Mouse (Mus musculus) left cerebral cortex, adult 8-10 months (tissue): Measurements from ENCODE around the gene Fcer2a. TPM values are rescaled to one million over a fixed set of nuclear protein-coding genes. Genes with fewer than 3 reads are reported as not detected.

ENCODE experiments used
- DNase-seq, 2 experiments: peaks; one replicate each; pipeline ENCODE4 v3.0.0; 2022; ENCODE audit warnings: low spot score in 2 of 2
- total RNA-seq, 4 experiments: library from RNA; stranded (reverse); gene quantifications; 2 replicates each; pipeline ENCODE4 v1.2.4; 2022

Fcer2a gene
- total RNA-seq, 4 experiments from 2014 or later: not detected

DNA sequence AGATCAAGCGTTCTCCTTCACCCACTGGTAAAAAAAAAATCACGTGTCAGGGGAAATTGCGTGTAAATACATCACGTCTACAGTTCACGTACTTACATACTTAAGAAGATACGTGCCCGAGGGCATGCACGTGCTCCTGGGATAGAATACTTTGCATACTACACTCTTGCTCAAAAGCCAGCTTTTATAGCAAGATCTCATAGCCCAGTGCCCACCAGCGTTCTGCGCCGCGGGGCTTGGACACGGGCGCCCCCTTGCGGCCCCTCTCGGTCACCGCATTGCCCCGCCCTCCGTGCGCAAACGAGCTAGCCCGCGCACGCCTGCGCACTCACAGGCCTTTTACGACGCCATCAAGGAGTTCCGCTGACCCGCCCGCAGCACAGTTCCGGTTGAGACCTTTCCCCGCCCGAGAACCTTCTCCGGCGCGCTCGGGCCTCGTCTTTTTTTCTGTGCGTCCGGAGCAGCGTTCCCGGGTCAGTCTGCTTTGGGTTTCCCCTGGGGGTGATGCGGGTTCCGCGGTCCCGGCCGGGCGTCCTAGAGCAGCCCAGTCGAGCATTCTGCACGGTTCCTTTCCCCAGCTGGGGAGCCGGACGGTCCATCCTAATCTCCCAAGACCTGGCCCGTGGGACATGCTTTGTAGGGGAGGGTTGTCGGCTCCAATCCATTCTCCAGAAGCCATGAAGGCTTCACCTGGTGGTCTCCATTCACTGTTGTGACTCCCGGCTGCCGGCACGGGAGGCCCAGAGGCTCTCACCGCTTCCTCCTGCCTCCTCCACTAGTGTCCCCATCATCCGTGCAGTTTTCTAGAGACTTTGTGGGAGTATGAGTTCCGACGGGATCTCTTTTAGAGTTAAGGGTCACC lies 17.6 kb downstream of the Fcer2a start, which contains the start of gene Trappc5:
Trappc5 (plus strand) TSS at position 169 of the 862 bp plus-strand sequence.
- peak; percentile 90 to 91 for DNase-seq

DNA sequence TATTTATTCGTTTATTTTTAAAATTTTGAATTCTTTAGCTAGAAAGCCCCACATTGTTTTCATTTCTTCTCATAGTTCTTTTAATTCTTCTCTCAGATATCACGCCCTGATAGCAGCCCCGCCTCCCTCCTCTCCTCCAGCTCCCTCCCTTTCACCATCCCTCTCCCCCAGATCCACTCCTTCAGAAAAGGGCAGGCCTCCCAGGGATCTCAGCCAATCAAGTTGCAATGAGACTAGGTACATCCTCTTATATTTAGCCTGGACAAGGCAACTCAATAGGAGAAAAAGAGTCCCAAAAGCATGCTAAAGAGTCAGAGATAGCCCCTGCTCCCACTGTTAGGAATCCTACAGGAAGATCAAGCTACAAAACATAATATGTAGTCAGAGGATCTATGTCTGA lies 19.3 kb downstream of the Fcer2a start:
- DNase-seq: no peak

DNA sequence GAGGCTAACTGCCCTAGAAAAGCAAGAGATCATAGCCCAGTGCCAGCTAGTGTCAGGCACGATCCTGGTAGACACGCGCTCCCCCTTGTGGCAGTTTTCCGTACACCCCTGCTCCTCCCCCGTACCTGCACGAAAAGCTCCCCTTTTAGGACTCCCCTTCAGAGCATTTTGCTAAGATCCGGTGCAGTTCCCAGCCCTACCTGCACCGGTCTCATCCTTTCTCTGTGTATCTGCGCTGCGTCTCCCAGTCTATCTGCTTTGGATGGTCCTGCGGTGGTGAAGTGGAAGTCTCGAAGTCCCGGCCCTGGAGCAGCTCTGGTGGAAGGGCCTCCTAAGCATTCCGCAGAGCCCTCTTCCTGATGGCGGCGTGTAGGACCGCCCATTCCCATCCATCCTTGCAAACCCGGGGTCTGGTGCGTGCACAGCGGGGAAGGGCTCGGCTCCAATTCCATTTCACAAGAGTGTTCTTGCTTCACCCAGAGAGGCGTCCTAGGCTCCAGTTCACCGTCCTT lies 21.9 kb downstream of the Fcer2a start, which contains the start of gene Fcor:
Fcor (minus strand) TSS at position 383 of the 512 bp plus-strand sequence.
- peak; percentile 74 to 88 for DNase-seq

DNA sequence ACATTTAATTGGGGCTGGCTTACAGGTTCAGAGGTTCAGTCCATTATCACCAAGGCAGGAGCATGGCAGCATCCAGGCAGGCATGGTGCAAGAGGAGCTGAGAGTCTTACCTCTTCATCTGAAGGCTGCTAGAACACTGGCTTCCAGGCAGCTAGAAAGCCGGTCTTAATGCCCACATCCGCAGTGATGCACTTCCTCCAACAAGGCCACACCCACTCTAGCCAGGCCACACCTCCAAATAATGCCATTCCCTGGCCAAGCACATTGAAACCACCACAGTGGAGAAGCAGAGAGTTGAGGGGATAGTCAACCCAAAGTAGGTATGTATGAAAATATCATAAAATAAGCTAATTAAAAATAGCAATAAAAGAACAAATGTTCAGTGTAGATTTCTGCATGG lies 23.6 kb downstream of the Fcer2a start:
- no peak for DNase-seq

DNA sequence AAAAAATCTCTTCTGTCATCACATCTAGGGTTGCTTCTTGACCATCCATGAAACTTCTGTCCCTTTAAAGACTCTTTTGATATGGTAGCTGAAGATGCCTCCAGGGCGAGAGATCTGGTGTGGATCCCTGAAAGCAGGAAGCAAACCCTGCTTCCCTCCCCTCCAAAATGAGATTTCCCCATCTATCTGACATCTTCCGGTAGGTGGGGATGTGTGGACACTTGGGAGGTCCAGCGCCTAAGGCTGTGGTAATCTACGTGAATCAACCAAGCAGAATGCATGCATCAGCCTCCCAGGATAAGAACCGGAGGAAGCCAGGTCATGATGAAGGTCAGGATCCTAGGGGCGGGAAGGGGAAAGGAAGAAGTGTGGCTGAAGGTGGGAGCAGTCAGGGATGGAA lies 28.5 kb downstream of the Fcer2a start, which contains the start of gene Mcemp1:
Mcemp1 (plus strand) TSS at position 248 of the 400 bp plus-strand sequence.
- DNase-seq: no peak

DNA sequence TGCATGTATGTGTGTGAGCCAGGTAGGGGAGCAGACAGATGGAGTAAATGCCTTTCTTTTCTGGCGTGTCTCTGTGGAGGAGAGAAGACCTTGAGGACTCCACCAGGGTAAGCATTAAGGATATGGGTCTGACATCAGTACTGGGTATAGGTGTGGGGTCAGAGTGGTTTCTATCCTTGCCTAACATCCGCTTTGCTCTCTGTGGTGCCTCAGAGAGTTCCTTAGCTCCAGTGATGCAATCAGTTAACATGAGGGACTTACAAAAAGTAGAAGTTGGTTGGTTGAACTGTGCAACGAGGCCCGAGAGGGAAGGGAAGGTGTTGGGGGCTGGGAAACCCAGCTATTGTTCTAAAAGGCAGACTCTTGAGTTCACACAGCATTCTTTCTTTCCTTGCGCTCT lies 29.6 kb downstream of the Fcer2a start:
- DNase-seq: no peak

DNA sequence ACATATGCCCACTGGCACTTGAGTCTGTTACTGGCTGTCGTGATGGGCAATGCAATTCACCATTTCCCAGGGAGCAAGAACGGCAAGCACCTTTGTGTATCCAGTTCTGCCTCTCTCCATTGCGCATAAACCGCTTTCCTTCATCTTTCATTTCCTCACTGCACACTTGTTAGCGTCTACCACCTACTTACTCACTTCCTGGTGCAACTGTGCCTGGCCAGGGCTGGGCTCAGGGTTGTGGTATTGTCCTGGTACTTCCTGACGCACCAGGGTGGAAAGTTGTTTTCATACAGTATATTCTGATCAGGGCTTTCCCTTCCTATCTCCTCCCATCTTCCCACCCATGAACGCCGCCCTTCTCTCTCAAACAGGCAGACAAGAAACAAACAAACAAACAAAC lies 33.1 kb downstream of the Fcer2a start:
- no peak for DNase-seq

DNA sequence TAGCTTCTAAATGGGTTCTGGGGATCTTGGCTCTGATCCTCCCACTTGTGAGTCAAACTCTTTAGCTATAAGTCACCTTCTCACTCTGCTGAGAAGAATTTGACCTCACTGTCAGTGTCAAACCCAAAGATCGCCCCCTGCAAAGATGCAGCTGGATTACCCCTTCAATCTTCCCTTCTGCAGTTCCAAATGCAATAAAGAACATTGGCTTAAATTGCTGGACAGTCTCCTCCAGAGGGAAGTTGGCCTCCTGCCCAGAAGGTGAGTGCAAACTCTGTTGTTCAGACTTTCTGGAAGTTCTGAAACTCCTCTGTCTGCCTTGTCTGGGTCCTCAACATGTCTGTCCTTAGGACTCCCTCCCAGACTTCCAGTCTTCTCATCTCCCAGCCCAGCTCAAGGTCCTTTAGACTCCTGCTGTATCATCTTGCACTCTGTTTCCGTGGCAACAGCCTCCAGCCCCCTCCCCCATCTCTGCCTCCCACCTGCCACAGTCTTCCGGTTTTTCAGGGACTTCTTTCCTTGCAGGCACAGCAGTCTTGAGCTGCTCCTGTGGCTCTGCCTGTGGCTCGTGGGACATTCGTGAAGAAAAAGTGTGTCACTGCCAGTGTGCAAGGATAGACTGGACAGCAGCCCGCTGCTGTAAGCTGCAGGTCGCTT lies 37.1 kb downstream of the Fcer2a start:
- DNase-seq: no peak

DNA sequence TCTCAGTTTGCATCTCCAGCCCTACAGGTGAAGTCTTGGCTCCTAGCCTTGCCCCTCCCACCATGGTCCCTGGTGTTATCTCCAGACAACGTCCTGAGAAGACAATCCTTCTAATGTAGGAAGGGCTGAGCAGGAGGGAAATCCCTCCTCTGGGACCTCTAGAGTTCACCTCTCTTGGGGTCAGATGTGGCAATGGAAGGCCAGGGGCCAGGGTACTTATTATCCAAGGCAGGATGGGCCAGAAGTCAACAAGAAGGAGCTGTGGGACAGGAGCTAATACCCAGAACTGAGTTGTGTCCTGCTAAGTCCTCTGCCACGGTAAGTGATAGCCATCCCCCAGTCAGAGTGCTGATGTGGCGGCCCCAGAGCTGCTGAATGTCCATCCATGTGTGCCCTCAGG lies 38.4 kb downstream of the Fcer2a start, which contains the start of gene Retn:
Retn (plus strand) TSS at position 245 of the 400 bp plus-strand sequence.
- DNase-seq: no peak

DNA sequence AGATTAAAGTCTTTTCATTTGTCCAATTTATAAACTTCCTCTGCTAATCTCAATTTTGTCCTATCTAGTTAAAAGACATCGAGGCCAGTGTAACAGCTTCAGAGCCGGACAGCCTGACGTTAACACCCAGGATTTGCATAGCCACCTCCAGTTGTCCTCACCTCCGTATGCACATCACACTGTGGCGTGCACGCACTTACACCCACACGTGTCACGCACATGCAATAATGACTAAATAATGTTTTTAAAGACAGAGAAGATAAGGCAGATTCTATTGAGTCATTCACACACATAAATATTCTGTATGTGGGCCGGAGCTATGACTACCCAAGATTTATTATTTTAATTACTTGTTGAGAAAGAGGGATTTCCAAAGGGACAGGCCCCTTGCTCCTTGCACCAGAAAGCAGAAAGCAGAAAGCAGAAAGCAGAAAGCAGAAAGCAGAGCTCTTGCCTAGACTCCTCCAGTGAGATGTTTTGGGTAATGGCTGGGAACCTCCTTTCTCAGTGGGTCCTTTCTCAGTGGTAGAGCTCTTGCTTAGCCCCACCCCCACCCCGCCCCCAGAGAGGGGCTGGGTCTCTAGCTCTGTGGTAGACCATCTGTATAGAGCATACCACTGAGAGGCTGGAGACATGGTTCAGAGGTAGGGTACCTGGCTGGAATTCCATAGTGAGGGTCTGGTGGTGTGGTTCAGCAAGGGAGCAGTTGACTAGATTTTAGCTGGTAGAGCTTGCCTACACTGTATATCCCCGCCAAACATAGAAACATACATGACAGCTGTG lies 39.1 kb downstream of the Fcer2a start:
- DNase-seq: no peak

DNA sequence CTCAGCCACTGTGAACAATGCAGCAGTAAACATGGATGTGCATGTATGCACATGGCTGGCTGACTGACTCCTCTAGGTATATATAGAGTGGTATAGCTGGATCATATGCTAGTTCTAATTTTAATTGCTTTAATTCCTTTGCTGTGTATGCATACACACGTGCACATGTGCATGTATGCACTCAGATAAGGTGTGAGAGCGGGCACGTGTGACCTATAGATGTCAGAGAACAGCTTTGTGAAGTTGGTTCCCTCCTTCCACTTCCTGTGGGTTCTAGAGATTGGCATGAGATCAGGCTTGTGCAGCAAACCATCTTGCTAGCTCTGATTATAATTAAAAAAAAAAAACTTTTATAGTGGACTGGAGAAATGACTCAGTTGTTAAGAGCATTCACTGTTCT lies 41.1 kb downstream of the Fcer2a start:
- DNase-seq: no peak

DNA sequence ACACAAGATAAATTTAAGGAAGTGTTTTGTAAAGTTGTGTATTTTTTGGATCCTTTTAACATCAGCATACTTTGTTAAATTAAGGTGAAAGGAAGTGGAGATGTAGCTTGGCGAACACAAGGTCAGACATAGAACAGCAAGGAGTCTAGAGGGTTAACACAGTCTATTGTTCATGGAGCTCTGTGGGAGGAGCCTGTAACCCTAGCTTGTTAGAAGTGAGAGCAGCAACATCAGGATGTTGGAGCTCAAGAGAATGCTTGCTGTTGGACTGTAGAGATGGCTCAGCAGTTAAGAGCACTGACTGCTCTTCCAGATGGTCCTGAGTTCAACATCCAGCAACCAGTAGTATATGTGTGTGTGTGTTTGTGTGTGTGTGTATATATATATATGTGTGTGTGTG lies 45.0 kb downstream of the Fcer2a start:
- no peak for DNase-seq

DNA sequence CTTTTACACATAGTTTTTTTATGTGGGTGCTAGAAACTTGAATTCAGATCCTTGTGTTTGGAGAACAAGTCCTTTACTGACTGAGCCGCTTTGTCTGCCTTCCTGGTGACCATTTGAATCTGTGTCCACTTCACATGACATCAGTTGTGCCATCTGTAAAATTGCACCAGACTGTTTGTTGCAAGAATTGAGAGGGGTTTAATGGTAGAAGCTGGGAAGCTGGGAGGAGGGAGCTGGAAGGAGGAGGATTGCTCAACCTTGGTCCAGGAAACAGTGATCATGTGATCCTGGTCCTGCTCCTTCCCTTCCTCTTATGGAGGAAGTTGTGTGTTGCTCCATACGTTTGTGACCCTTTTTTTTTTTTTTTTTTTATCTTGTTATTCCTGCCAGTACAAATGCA lies 45.7 kb downstream of the Fcer2a start:
- no peak for DNase-seq

DNA sequence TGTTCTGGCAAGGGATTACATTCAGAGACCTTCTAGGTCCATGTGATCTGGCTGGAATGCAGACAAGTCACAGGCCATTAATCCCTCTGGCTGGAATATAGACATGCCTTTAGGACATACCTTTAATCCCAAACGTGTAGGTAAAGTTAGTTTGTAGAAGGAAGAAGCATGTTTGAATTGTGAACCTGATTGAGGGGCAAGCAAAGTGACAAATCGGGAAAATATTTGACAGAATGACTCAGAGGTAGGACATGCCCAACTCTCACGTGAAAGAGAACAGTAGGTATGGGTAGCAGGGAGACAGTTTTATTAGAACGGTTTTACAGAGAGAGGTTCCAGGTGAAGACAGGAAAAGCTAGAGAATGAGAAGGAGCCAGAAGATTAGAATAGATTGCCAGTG lies 46.4 kb downstream of the Fcer2a start:
- DNase-seq: no peak

DNA sequence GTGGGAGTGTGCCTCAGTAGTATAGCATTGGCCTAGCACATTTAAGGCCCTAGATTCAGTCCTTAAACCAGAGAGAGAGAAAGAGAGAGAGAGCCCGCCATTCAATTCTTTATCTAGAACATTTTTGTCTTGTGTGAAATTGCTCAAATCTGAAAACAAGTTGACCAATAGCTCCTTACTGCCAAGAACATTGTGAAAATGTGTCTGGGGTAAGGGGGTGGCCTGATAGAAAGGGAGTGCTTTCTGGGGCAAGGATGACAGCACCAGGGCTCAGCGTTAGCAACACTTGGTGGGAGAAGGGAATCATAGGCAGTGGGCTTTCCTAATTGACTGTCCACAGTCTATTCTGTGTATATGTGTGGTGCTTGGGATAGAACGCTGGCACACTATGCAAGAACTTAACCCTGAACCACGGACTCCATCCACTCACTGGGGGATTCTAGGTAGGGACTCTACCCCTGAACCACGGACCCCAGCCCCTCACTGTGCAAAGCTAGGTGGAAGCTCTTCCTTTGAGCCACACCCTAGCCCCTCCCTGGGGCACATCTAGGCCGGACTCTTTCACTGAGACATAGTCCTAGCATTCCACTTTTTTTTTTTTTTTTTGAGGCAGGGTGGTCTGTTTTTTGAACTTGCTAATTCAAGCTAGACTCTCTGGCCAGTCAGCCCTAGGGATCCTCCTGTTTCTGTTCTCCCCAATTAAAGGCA lies 47.0 kb downstream of the Fcer2a start:
- no peak for DNase-seq

DNA sequence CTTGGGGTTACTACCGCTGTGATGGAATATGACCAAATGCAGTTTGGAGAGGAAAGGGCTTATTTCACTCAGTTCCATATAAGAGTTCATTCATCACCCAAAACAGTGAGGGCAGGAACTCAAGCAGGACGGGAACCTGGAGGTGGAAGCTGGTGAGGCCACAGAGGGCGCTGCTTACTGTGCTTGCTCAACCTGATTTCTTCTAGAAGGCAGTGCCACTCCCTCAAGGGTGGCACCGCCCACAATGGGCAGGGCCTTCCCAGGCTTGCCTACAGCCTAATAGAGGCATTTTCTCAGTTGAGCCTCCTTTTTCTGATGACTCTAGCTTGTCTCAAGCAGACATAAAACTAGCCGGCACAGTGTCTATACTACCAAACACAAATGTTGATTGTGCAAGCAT lies 48.2 kb downstream of the Fcer2a start:
- DNase-seq: no peak

Other genes starting within 250 kb of the Fcer2a start
- gene Pex11g, start 226.5 kb downstream of the Fcer2a start, total RNA-seq: 1 to 10 TPM in 1 of 4 experiments, under 1 TPM in 3; 0.41 to 1.0 (median 0.90) TPM
- gene Tex45, start 223.3 kb downstream of the Fcer2a start, total RNA-seq: under 1 TPM in 1 of 4 experiments, not detected in 3; 0.30 TPM
- 10 to 100 TPM; 30.8 to 36.0 (median 31.9) TPM for gene Zfp358, start 201.0 kb downstream of the Fcer2a start, total RNA-seq
- 100 to 1,000 TPM in 1 of 4 experiments, 10 to 100 TPM in 3; 85.3 to 100 (median 94.8) TPM for gene Mcoln1, start 193.7 kb downstream of the Fcer2a start, total RNA-seq
- gene Pnpla6, start 178.8 kb downstream of the Fcer2a start, total RNA-seq: 10 to 100 TPM; 62.6 to 70.7 (median 67.0) TPM
- not detected for gene C330021F23Rik, start 126.2 kb downstream of the Fcer2a start, total RNA-seq
- 10 to 100 TPM; 29.0 to 34.2 (median 32.6) TPM for gene Camsap3, start 106.9 kb downstream of the Fcer2a start, total RNA-seq
- gene Xab2, start 72.9 kb downstream of the Fcer2a start, total RNA-seq: 10 to 100 TPM; 38.1 to 41.5 (median 40.5) TPM
- gene Pet100, start 72.6 kb downstream of the Fcer2a start, total RNA-seq: 10 to 100 TPM; 55.9 to 90.3 (median 75.7) TPM
- not detected for gene Pcp2, start 68.6 kb downstream of the Fcer2a start, total RNA-seq
- 10 to 100 TPM; 55.4 to 80.3 (median 63.3) TPM for gene Stxbp2, start 63.2 kb downstream of the Fcer2a start, total RNA-seq
- gene Retn, start 38.4 kb downstream of the Fcer2a start, total RNA-seq: 1 to 10 TPM in 3 of 4 experiments, under 1 TPM in 1; 0.96 to 1.5 (median 1.1) TPM
- under 1 TPM in 2 of 4 experiments, not detected in 2; 0.42 to 0.59 TPM for gene Mcemp1, start 28.4 kb downstream of the Fcer2a start, total RNA-seq
- gene Fcor, start 21.8 kb downstream of the Fcer2a start, total RNA-seq: 10 to 100 TPM; 11.6 to 18.0 (median 13.9) TPM
- 10 to 100 TPM; 27.3 to 29.4 (median 28.7) TPM for gene Trappc5, start 17.9 kb downstream of the Fcer2a start, total RNA-seq
- under 1 TPM in 2 of 4 experiments, not detected in 2; 0.27 to 0.40 TPM for gene Clec4g, start 26.5 kb upstream of the Fcer2a start, total RNA-seq
- 1 to 10 TPM in 3 of 4 experiments, under 1 TPM in 1; 0.41 to 1.5 (median 1.2) TPM for gene Cd209a, start 54.8 kb upstream of the Fcer2a start, total RNA-seq
- gene Cd209e, start 160.1 kb upstream of the Fcer2a start, total RNA-seq: not detected
- gene Cd209d, start 184.4 kb upstream of the Fcer2a start, total RNA-seq: not detected
- gene Cd209b, start 232.7 kb upstream of the Fcer2a start, total RNA-seq: 1 to 10 TPM in 2 of 4 experiments, under 1 TPM in 2; 0.70 to 1.5 (median 1.1) TPM